Comparison of ENCODE assay signal across 16 mouse cellular contexts in the genomic region with DNA sequence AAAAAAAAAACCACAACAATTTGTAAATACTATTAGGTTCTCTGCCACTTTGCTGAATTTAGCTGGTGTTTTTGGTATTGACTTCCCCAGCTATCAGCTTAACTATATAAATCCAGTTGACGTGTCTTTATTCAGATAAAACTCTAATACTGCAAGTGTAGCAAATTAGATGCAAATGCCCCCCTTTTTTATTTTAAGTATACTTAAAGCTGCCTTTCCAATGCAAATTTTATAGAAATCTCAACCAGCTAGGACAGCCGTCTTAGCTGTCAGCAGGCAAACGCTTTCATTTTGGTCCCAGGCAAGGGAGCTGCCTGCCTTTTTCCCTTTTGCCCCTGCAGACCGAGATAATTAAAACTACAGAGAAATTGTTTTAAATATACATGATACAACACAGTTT.
"Had no signal": no experiment of that assay in that cellular context is flagged by ENCODE, and none has a peak within 500 bp of the region (broad histone marks: within the 10 kb centered on the region; RNA-seq: fewer than 3 reads in every experiment).

No protein-coding gene starts in this region.

- H3K9ac ChIP-seq: liver, embryonic 12.5 days; liver, embryonic 14.5 days; lung, embryonic 14.5 days; neural tube, embryonic 13.5 days; neural tube, embryonic 15.5 days; stomach, embryonic 15.5 days had no signal

- H3K27ac ChIP-seq: liver, embryonic 12.5 days; liver, embryonic 14.5 days; neural tube, embryonic 13.5 days; neural tube, embryonic 15.5 days; stomach, embryonic 15.5 days; stomach, postnatal 0 days had no signal

- H3K4me2 ChIP-seq: liver, embryonic 12.5 days; lung, embryonic 14.5 days; neural tube, embryonic 13.5 days; neural tube, embryonic 15.5 days; stomach, embryonic 15.5 days had no signal

- H3K4me3 ChIP-seq: liver, embryonic 12.5 days; myocyte; neural tube, embryonic 13.5 days; neural tube, embryonic 15.5 days; stomach, embryonic 15.5 days had no signal

- DNase-seq: lung, adult 18-20 months; lung, embryonic 14.5 days; lung, postnatal 10 days; lung, postnatal 4 days; retina, postnatal 1 day; right cerebral cortex, postnatal 14 days; thymus, adult 2 months; thymus, postnatal 25 days; thymus, postnatal 4 days had no signal

- ATAC-seq: liver, embryonic 12.5 days had no signal

- H3K4me1 ChIP-seq: stomach, embryonic 15.5 days had no signal

- H3K36me3 ChIP-seq: liver, embryonic 12.5 days; neural tube, embryonic 13.5 days; neural tube, embryonic 15.5 days; stomach, embryonic 15.5 days had no signal

- H3K9me3 ChIP-seq: liver, embryonic 12.5 days; neural tube, embryonic 13.5 days; neural tube, embryonic 15.5 days; stomach, embryonic 15.5 days had no signal
